Mouse (Mus musculus) thymus, postnatal 14 days (tissue): ENCODE results near the gene Tead1.
A peak's percentile ranks its signal among the peaks of the same experiment; 100 is the strongest.
"Not testable (repeated sequence)": the region's sequence is repeated elsewhere in the genome, so short reads cannot be mapped to it uniquely, and the experiment has no call there.

Source experiments
- DNase-seq: peaks from one replicate; pipeline ENCODE4 v3.0.0; 2021

Gene Tead1

DNA sequence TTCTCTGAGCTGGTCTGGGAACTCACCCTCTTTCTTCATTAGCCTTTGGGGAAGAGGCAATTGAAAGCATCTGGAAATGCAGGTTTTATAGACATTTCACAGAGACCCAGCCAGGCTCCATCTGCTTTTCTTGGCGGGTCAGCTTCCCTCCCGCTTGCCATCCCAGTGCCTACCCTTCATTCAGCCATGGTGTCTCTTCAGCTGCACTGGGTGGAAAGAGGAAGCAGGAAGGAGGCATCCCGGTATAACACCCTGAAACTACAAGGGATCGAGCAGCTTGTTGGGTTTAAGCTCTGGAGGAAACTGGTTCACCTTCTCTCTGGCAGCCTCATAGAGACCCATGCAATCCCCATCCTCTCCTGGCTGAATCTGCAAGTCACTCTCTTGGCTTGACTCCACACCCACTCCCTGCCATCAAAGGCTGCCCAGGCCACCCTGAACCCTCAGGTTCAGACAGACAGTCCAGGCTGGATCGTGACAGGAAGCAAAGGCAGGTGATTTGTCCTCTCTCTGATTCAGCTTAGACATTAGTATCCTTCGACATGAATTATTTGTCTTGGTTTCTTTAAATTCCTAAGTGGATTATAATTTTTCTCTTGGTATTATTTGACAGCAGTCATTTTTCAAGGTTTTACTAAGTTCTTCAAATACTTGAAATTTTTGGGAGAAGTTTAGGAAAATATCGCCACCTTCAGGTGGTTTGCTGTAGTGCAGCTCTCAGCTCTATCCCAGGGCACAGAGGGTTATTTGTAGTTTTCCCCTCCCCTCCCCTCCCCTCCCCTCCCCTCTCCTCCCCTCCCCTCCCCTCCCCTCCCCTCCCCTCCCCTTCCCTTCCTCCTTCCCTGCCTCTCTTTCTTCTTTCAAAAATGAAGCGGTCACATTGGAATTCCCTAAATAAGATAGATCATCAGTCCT, 189.7 kb downstream of the Tead1 start:
- DNase-seq = peak; percentile 29

DNA sequence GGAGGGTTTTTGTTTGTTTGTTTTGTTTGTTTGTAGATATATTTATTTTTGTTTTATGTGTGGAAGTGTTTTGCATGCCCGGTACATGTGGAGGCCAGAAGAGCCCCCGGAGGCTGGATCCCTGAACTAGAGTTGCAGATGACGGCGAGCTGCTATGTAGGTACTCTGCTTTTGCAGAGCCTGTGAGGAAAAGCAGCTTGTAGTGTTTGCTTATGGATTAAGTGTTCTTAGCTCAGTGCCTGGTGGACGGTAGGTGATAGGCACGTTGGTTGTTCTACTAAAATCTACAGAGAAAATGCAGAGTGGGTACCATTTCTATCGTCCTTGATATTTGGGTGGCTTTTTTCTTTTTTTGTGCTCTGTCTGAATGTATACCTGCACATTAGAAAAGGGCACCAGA, 192.6 kb downstream of the Tead1 start:
- DNase-seq = no peak

DNA sequence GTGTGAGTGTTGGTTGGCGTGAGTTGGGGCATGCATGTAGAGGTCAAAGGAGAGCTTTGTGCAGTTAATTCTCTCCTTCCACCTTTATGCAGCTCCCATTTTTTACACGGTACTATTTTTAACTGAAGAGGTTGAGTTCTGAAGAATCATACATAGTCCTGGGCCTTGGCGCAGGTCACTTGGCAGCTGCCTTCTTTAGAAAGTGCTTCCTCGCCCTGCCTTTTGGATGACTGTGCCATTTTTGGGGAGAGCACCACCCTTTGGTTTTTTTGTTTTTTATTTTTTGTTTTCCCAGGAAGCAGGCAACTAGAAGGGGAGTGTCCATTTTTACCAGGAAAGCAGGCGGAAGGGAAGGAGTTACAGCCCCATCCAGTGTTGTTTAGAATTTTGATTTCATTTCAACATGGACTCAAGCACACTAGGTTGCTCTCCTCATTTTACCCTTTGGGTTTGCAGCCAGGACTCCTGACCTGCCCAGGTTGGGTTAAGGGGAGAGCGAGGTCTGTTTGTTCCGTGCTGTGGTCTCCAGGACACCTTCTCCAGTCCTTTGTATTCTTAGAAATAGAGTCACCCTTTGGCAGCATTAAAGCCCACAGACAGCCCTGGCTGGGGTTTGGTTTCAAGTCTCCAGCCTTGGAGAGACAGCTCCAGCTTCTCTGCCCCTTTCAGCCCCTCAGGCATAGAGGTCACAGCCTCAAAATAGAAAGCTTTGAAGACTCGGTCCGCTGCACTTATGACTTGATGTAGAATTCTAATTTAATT, 193.5 kb downstream of the Tead1 start:
- DNase-seq = no peak

DNA sequence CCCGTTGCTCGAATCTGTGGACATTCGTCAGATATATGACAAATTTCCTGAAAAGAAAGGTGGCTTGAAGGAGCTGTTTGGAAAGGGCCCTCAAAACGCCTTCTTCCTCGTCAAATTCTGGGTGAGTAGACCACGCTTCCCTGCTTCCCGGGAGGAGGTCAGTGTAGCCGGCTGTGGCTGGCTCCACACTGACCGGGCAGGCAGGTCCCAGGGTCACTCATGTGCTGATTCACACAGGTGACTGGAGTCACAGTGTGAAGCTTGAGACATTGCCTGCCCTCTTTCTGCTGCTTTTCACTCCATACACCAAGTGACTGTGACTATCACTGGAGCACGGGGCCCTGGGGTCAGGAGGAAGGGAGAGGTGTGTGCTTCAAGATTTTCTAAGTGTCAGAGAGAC, 197.0 kb downstream of the Tead1 start:
- DNase-seq = no peak

DNA sequence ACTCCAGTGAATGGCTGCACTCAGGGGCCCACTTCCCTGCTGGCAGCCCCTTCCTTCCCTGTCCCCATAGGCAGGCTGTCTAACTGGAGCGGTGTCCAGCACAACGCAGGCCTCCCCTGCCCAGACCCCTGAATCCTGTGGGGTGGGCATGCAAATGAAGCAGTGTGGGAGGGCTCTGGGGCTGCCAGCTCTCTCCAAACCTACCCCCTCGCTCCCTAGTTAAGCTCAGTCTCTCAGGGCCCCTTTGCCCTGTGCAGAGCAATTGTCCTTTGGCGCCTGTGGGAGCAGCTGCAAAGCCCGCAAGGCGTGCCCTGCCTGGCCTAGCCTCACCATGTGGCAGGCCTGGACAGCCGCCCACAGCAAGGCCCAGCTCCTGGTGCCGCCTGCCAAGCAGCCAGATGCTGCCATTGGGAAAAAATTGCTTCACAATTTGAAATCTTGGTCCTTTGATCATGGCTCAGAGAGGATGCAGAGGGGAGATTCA, 204.7 kb downstream of the Tead1 start:
- DNase-seq = no peak

DNA sequence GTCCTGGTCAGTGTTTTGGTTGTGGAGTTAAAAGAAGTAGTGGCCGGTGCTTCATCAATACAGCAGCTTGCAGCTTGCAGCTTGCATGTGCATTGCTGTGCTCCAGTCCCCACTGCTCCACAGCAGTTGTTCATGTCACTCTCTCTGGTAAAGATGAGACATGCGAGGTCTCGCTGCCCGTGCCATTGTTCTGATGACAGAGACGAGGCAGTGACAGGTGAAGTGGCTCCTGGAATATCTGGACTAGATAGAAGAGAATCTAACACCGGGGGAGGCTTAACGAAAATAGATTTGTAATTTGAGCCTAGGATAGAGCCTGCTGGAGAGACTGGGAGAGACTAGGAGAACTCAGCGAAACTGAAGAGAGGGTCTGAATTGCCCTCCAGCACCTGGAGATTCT, 206.4 kb downstream of the Tead1 start:
- DNase-seq = no peak

DNA sequence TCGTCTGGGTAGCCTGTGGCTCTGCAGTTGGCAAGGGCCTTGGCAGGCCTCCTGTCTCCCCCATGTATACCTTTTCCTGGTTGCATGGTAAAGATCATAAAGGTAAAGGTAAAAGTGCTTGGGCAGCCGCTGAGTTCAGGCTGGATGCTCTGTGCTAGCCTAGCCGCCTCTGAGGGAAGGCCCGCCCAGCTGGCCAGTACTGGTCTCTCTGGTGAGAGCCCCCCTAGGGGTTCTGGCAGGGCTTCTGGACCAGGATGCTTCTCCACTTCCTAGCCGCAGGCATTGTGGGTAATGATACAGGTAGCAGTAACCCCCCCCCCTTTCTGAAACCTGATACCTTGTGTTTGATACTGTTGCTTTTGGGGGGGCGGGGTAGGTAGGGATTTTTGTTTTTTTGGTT, 212.8 kb downstream of the Tead1 start:
- no peak for DNase-seq

DNA sequence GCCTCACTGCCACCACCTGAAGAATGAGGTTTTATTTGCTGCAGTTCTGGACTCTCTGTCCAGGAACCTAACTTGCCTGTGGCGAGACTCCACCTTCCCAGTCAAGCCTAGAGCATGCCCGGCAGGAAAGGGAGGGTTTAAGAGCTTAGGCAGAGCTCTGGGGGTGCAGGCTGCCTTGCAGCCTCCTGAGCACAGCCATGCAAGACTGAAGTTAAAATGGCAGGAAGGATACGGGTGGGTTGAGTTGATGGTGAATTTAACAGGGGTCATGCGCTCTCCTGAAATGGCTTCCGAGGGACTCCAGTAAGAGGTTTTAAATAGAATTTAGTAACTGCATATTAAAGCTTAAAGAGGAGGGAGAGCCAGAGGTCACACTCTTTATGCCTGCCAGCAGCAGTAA, 213.5 kb downstream of the Tead1 start:
- DNase-seq = no peak

DNA sequence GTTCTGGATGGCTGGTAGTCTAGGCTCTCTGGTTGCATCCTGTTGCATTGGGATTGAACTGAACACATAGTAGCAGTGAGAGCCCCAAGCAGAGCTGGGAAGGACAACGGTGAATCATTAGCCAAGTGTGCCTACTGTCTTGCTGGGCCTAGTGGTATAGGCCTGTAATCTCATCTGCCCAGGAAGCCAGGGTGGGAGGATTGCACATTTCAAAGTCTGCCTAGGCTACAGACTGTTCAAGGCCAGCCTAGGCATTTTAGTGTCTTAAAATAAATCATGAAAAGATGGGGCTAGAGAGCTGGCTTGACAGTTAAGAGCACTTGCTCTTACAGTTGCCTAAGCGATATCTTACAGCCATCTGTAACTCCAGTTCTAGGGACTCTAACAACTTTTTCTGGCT, 217.2 kb downstream of the Tead1 start:
- no peak for DNase-seq

DNA sequence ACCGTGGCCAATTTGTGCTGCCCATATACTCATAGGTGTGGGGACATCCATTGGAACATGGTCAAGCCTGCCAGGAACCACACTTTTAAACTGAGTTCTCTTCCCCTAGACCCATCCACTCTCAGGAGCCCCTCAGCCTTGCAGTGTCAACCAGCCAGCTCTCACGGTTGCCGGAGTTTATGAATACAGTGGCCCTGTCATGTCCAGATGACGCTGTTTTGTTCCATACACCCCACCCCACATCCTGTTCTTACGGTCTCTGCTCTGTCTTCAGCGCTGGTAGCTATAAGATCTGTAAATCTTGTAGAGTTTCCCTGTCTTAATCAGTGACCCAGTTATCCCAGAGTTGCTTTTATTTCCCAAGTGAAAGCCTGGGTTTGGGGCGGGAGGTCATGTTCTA, 222.6 kb downstream of the Tead1 start:
- DNase-seq = no peak

DNA sequence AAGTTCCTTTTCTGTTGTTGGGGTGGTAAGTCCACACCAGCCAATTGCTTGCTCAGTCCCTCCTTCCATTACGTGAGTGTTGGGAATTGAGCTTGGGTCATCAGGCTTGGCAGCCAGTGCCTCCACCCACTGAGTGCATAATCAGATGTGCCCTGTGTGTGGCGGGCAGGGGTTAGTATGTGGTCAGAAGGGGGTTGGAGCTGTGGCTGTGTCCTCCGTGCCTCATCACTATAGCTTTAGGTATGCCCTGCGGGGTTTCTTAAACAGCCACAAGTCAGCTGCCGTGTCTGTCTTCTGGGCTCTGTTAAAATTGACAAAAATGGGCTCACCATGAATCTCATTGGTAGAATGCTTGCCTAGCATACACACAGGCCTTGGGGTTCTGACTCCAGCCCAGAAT, 227.7 kb downstream of the Tead1 start:
- no peak for DNase-seq

DNA sequence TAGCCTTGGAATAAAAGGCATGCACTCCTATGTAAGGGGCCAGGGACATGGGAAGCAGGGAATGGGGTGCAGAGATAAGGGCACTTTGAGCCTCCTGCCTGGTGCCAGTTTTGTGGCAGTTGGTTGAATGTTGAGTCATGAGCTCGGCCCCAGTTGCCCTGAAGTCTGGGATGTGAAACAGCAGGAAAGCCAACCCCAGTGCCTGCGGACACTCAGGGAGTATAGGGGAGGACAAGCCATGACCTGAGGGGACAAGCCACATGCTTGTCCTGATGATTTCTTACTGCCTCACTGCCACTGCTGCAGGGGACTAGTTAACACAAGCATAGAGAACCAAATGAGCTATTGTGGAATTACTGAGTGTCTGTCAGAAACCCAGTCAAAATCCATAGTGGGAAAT, 228.3 kb downstream of the Tead1 start:
- DNase-seq = no peak

DNA sequence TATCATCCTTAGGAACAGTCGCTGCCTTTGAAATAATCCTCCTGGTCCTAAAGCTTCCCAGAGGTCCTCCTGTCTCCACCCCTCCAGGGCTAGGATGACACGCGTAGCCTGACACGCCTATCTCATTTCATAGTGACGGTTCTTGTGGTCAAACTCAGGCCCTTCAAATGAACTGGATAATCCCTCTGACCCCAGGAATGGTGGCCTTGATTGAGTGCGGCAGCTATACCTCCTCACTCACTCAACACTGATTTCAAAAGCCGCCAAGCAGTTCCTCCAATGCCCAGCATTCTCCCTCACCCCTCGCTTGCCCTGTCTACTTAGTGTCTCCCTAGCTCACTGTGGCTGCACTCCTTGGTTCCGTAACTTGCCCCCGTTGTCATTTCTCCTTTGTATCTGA, 230.0 kb downstream of the Tead1 start:
- no peak for DNase-seq

DNA sequence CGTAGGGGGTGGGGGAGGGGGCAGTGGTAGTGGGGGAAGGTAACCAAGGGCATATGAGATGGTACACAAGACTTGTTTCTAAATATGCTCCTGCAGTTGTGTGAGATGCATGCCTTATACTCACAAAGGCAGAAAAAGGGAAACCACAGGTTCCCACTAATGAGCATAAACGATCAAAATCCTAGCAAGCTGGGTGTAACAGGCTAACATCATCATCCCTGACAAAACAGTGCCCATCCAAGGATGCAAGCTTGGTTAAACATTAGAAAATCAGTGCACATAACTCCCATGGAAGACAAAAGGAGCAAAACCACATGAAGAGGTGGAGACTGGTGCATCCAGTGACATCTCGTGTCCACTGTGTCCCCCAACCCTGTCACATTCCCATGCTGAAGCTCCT, 233.9 kb downstream of the Tead1 start:
- DNase-seq = no peak

DNA sequence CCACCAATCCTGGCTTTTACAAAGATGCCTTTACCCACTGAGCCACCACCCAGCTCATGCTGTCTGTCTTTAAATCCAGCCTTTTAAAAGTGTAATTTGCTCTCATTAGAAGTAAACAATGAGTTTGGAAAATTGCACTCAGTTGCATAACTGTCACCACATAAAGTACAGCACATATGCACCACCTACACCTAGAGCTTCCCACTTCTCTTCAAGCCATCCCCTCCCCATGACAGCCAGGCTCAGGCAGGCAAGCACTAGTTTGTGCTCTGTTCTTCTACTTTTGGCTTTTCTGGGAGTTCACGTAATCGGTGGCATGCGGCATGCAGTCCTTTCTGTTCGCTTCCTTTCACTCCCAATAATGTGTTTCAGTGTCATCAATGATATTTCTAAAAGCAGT, 236.5 kb downstream of the Tead1 start:
- no peak for DNase-seq

DNA sequence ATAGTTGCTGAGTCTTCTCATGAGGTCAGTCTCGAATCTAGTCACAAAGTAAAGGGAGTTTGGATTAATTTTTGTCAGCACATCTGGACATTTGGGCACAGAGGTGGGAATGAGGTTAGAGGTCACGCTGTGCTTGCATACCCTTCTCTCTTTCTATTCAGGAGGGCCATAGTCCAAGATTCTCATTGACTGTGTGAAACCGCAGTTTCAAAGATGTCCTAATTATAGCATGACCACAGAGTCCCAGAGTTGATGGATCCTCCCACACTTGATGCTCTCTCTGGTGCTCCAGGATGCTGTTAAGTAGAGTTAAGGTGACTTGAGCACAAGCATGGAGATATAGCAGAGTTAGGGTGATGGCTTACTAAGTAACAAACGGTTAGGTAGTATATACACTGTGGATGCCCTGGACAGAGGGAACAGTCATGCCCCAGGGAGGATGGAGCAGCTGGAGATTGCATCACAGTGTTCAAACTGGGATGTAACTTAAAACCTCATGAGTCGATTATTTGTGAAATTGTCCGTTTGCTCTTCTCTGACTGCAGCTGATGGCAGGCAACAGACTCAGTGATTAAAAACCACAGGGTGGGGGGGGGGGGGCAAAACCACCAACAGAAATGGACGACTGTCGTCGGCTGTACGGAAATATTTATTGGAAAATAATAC, 238.6 kb downstream of the Tead1 start:
- DNase-seq = no peak

DNA sequence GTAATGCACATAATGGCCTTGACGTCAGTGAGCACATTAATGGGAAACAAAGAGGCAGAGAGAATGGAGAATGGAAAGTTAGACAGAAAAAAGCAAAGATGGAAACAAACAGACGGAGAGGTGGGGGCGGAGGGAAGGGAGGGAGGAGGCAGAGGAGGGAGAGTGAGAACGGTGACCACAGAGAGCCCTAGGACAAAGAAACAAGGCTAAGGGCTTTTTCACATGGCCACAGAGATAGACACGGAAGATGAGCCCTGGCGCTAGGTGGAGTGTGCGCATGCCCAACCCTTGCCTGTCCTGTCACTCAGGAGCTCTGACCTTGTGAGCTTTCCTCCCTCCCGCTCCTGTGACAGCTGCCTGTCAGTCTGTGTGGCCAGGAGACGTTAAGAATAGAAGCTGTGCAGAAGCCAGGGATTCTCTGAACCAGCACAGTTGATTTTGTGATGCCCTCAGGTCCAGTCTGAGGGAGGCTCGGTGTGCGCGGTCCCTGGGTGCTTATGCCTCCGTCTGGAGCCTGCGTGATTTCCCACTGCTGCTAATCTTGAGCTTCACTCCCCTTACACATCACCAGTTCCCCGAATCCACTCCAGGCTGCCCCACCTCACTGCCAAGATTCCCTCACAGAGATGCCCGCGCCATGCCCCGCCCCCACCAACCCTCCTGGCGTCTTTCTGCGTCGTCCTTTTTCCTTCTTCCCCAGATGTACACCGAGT, 239.3 kb downstream of the Tead1 start:
- no peak for DNase-seq

DNA sequence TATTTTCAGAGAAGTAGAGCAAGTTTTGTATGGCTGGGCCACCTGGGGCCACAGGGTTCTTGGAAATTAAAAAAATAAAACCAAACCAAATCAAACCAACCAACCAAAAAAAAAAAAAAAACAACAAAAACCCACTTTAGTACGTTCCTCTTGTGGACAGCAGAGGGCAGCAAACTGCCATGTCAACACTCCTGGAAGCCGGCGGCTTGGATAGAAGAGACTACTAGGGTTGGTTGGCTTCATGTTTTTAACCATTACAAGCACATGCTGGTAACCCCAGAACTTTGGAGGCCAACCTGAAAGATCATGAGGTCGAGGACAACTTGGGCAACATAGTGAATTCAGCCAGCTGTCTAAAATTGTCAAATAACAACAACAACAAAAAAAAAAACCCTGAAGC, 240.7 kb downstream of the Tead1 start:
- DNase-seq = peak; percentile 23

DNA sequence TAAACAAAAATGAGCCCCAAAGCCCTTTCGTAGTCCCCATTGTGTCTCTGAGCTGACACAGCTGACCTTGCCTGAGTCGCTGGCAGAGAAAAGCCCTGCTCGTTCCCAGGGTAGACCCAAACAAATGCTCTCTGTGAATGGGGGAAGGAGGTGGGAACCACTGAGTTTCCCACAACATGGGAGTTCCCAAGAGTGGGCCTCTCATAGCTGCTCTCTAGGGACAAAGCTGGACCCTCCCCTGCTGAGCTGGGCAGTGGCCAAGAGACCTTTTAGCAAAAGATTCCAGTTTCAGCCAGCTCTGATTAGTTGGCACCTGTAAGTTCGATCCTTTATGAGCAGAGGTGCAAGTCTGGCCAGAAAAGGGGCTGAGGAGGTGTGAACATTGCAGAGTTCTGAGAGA, 243.7 kb downstream of the Tead1 start:
- DNase-seq = no peak

DNA sequence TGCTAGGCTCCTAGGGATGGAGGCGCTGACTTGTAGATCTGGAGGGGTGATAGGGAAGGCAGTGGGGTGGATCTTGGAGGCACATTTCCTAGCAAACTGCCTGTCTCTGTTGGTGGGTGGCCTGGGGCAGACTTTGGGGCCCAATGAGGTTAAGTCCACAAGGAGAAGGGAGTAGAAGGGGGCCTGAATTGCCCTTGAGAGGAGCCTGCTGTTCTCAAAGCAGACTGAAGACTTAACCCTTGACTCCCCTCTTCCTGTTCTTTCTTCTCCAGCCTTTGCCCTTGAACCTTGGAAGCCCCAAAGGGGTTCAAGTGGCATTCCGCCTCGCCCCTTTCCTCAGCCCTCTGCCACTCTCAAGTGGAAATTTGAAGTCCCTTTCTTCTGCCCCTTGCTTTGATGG, 244.6 kb downstream of the Tead1 start:
- DNase-seq = no peak

DNA sequence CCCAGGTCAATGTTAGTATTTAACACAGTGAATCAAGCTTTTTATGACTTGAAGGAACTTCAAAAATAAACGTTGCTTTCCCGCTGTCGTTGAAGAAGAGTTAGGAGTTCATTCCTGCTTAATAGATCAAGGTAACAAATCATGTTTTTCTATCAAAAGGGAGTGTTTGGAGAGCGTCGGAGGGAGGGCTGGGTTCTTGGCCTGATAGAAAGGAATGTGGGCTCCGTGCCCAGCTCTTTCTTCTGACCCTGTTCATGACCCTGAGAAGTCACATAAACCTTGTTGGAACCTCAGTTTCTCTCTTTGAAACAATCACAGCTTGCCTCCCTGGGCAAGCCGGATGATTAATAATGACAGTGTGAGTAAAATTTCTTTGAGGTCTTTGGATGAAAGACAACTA, 251.6 kb downstream of the Tead1 start:
- no peak for DNase-seq

DNA sequence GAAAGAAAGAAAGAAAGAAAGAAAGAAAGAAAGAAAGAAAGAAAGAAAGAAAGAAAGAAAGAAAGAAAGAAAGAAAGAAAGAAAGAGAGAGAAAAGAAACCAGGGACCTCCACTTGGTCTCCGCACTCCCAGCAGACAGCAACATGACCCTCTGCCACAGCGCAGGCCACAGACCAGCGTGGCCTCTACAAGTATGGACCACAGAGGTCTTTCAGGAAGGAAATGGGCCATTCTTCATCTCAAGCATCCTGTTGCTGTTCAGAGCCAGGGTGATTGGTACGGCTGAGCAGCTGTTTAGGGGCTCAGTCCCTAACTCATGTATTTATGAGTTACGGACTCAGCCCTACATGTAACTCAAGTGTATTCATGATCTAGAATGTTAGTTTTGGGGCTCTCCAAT, 256.8 kb downstream of the Tead1 start:
- DNase-seq = not testable (repeated sequence)

DNA sequence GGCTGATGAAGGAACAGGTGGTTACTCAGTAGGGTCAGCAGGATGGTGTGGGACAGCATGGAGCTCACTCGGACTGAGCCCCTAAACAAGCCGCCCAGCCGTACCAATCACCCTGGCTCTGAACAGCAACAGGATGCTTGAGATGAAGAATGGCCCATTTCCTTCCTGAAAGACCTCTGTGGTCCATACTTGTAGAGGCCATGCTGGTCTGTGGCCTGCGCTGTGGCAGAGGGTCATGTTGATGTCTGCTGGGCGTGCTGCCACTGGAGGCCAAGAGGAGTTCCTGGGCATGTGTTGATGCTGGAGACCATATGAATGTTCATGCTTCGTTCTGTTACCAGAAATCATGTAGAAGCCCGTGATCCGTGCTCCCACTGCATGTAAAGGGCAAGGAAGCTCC, 258.0 kb downstream of the Tead1 start:
- no peak for DNase-seq
